Mouse (Mus musculus): ENCODE results near the gene Slc35b2. TPM values are rescaled to one million over a fixed set of nuclear protein-coding genes. Genes with fewer than 3 reads are reported as not detected.

Gene Slc35b2
- 115 and 131 TPM in 2 replicates for polyA plus RNA-seq (2015; fragmentation: Nextera tagmentation; extraction: Ambion mirVana)

GRCm38 (mm10) chr17:45563655-45564530 is at the start of gene Slc35b2:
TSS of gene Slc35b2 (plus strand) at chr17:45563874.
- H3K4me3 ChIP-seq (replicated peaks): peak within 1 kb of the TSS; percentile 99
- H3K9me3 ChIP-seq: no peaks in the 10 kb centered on the region
- H3K36me3 ChIP-seq: peaks cover 25% of the 10 kb centered on the region
- H3K27ac ChIP-seq: peak within 1 kb of the TSS; percentile 88
- ATAC-seq (ENCODE audit: insufficient read depth, low FRiP score, low read depth): peak; percentile 78
- H3K4me1 ChIP-seq: peaks cover 23% of the 10 kb centered on the region
- H3K4me2 ChIP-seq: peak within 1 kb of the TSS; percentile 86
- peak within 1 kb of the TSS; percentile 98 for H3K9ac ChIP-seq
- WGBS: under 1% methylated on average over 60 of the region's 61 CpGs
- H3K27me3 ChIP-seq (replicated peaks): 0 out of 2 replicates have a peak, but pooled peaks cover 2% of the 10 kb centered on the region

GRCm38 (mm10) chr17:45515204-45515726 is 48.4 kb upstream of the Slc35b2 start:
- WGBS: 48% methylated on average over 15 of the region's 15 CpGs
- no peak; the same call in 1 of the 2 replicates for ATAC-seq (ENCODE audit: insufficient read depth, low FRiP score, low read depth)
- H3K4me3 ChIP-seq (replicated peaks): no peak overlapping the region

DNA sequence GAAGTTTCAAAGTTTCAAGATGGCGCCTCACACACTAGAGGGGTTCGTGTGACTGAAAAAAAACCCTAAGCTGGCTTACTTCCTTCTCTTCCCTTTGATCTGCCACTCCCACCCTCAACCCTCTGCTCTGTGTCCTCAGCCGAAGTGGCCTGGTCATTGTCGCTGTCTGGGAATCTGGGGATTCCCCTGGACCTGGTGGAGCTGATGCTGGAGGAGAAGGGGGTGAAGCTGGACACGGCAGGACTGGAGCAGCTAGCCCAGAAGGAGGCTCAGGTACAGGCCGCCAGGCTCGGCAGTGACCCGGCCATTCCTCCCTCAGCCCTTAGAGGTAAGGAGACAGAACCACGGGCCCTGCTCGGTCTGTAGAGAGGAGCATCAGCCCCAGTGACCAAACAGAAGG is 47.9 kb upstream of the Slc35b2 start:
- no peak for ATAC-seq (ENCODE audit: insufficient read depth, low FRiP score, low read depth)
- H3K9ac ChIP-seq: no peak overlapping the region
- no peaks in the 10 kb centered on the region for H3K27me3 ChIP-seq (replicated peaks)
- H3K4me3 ChIP-seq (replicated peaks): no peak overlapping the region
- H3K4me1 ChIP-seq: no peaks in the 10 kb centered on the region
- H3K27ac ChIP-seq: no peak overlapping the region
- no peak overlapping the region for H3K4me2 ChIP-seq
- H3K9me3 ChIP-seq: no peaks in the 10 kb centered on the region
- WGBS: 78% methylated on average over 10 of the region's 10 CpGs
- H3K36me3 ChIP-seq: peaks cover 4% of the 10 kb centered on the region; the same call in 1 of the 2 replicates

More at GRCm38 (mm10) chr17:45515204-45515726, 48.4 kb upstream of the Slc35b2 start:
- no peaks in the 10 kb centered on the region for H3K4me1 ChIP-seq
- no peak overlapping the region for H3K4me2 ChIP-seq
- H3K27me3 ChIP-seq (replicated peaks): no peaks in the 10 kb centered on the region
- H3K36me3 ChIP-seq: no peaks in the 10 kb centered on the region; the same call in 1 of the 2 replicates
- no peaks in the 10 kb centered on the region for H3K9me3 ChIP-seq
- H3K27ac ChIP-seq: no peak overlapping the region
- H3K9ac ChIP-seq: no peak overlapping the region

GRCm38 (mm10) chr17:45516488-45516887 is 47.2 kb upstream of the Slc35b2 start:
- no peak for ATAC-seq (ENCODE audit: insufficient read depth, low FRiP score, low read depth)

DNA sequence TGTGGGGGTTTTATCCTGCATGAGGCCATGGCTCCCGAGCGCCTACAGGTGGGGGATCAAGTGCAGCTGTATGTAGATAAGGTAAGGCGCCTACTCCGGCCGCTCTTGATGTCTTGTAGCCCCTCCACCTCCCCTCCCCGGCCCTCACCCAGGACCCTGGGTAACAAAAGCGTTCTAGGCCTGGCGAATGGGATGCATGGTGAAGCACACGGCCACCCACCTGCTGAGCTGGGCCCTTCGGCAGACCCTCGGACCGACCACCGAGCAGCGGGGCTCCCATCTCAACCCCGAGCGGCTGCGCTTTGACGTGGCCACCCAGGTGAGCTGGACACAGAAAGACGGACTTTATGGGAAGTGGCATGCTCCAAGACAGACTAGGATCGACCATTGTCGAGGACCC is 46.5 kb upstream of the Slc35b2 start:
- Histone ChIP-seq H3K27ac (no peak overlapping the region), H3K9me3 (no peaks in the 10 kb centered on the region), H3K27me3 (replicated peaks) (no peaks in the 10 kb centered on the region), H3K4me1 (0 out of 2 replicates have a peak, but pooled peaks cover 2% of the 10 kb centered on the region), H3K4me2 (no peak overlapping the region), H3K4me3 (replicated peaks) (no peak overlapping the region), H3K9ac (no peak overlapping the region), H3K36me3 (peaks cover 4% of the 10 kb centered on the region; the same call in 1 of the 2 replicates)
- 91% methylated on average over 21 of the region's 21 CpGs for WGBS
- no peak for ATAC-seq (ENCODE audit: insufficient read depth, low FRiP score, low read depth)

More at GRCm38 (mm10) chr17:45516488-45516887, 47.2 kb upstream of the Slc35b2 start:
- no peaks in the 10 kb centered on the region for H3K4me1 ChIP-seq
- H3K36me3 ChIP-seq: peaks cover 4% of the 10 kb centered on the region; the same call in 1 of the 2 replicates
- H3K9ac ChIP-seq: no peak overlapping the region
- H3K27ac ChIP-seq: no peak overlapping the region
- H3K9me3 ChIP-seq: no peaks in the 10 kb centered on the region
- H3K27me3 ChIP-seq (replicated peaks): no peaks in the 10 kb centered on the region
- WGBS: 49% methylated on average over 8 of the region's 8 CpGs
- no peak overlapping the region for H3K4me2 ChIP-seq
- H3K4me3 ChIP-seq (replicated peaks): no peak overlapping the region

DNA sequence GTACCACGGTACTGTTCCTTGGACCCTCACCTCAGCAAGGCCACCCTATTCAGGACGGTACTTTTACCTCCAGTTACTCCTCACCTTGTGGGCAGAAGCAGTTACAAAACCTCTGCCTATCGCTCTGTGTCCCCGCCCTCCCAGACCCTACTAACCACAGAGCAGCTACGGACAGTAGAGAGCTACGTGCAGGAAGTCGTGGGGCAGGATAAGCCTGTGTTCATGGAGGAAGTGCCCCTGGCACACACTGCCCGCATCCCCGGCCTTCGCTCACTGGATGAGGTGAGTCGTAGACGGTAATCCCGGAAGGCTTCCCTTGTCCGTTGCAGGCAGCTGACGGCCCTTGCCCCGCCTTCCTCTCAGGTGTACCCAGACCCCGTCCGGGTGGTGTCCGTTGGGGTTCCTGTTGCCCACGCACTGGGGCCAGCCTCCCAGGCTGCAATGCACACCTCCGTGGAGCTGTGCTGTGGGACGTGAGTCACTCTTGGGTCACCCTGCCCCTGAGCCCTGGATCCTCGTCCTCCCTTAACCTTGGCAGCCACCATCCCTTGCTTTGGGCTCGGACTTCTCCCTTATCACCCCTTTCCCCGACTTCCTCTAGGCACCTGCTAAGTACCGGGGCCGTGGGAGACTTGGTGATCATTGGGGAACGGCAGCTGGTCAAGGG is 46.0 kb upstream of the Slc35b2 start:
- ATAC-seq (ENCODE audit: insufficient read depth, low FRiP score, low read depth): no peak

DNA sequence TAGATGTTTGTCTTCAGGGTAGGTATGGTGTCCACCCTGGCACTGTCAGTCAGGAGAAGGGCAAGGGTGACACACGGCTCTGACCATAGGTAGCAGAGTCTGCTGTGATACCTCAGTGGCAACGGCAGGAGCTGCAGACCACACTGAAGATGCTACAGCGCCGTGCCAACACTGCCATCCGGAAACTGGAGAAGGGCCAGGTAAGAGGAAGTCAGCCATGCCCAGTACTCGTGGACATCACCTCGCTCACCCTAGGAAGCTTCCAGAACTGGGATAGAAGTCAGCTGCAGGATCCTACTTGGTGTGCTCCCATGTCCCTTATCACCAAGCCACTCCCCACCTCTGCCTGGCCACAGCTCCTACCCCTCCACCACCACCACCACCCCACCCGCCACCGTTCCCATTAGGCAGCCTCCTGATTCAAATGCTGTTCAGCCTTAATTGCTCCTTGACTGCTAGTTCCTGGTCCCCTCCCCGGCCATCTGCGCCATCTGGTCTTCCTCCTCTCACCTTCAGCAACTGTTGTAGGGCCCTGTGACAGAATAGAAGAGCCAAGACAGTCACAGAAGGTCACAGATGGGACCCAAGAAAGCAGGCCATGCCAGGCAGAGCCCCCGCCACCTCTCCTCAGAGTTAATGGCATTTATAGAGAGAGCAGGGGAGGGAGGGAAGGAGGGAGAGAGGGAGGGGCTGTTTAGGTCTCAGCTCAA is 44.8 kb upstream of the Slc35b2 start:
- Histone ChIP-seq H3K4me2 (no peak overlapping the region), H3K9me3 (no peaks in the 10 kb centered on the region), H3K4me1 (peaks cover 12% of the 10 kb centered on the region; the same call in 1 of the 2 replicates), H3K36me3 (peaks cover 4% of the 10 kb centered on the region; the same call in 1 of the 2 replicates), H3K9ac (no peak overlapping the region), H3K4me3 (replicated peaks) (no peak overlapping the region), H3K27ac (no peak overlapping the region), H3K27me3 (replicated peaks) (no peaks in the 10 kb centered on the region)
- 75% methylated on average over 12 of the region's 12 CpGs for WGBS
- ATAC-seq (ENCODE audit: insufficient read depth, low FRiP score, low read depth): no peak

More for the DNA sequence above, 46.0 kb upstream of the Slc35b2 start:
- Histone ChIP-seq H3K9ac (no peak overlapping the region), H3K4me2 (no peak overlapping the region), H3K9me3 (no peaks in the 10 kb centered on the region), H3K27me3 (replicated peaks) (no peaks in the 10 kb centered on the region), H3K4me3 (replicated peaks) (no peak overlapping the region), H3K36me3 (peaks cover 4% of the 10 kb centered on the region; the same call in 1 of the 2 replicates), H3K27ac (no peak overlapping the region), H3K4me1 (0 out of 2 replicates have a peak, but pooled peaks cover 4% of the 10 kb centered on the region)
- 86% methylated on average over 28 of the region's 28 CpGs for WGBS

DNA sequence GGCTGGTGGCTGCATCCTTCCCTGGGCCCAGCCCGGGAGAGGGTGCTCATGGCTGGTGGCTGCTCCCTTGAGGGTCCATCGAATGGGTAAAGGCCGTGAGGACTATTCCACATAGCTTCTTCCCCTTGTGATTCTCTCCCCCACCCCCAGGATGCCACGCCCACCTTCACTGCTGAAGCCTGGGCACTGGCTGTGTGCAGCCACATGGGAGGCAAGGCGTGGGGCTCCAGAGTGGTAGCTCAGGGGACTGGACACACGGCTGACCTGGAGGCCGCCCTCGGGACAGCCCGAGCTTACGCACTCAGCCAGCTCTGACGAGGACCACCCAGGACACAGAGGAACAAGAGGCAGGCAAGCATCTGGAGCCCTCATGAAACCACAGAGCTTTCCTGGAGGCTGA is 43.5 kb upstream of the Slc35b2 start:
- Histone ChIP-seq H3K36me3 (peaks cover 4% of the 10 kb centered on the region; the same call in 1 of the 2 replicates), H3K9ac (no peak overlapping the region), H3K4me3 (replicated peaks) (no peak overlapping the region), H3K9me3 (no peaks in the 10 kb centered on the region), H3K27ac (no peak overlapping the region), H3K27me3 (replicated peaks) (no peaks in the 10 kb centered on the region), H3K4me1 (peaks cover 12% of the 10 kb centered on the region; the same call in 1 of the 2 replicates), H3K4me2 (no peak overlapping the region)
- no peak for ATAC-seq (ENCODE audit: insufficient read depth, low FRiP score, low read depth)
- 79% methylated on average over 11 of the region's 11 CpGs for WGBS

DNA sequence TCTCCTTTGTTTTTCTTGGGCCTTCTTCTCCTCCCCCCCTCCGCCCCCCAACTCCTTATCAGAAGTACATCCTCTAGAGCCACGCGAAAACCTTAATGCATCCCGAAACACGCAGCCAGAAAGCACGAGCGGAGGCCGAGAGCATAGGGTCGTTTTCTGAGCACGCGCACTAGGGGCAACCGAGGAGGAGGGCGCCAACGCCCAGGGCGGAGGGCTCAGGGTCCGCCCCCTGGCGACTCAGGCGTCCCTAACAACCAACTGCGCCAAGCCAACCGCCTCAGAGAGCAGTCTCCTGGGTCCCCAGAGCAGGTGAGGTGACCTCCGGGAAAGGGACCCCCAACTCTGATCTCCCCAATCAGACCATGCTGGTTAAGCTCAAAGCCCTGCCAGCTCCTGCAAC is 40.4 kb upstream of the Slc35b2 start, which contains the start of gene Tcte1:
Gene Tcte1, plus strand, starts transcription at position 172 of the 400 bp plus-strand sequence.
- Histone ChIP-seq H3K36me3 (peaks cover 4% of the 10 kb centered on the region; the same call in 1 of the 2 replicates), H3K4me1 (peaks cover 12% of the 10 kb centered on the region; the same call in 1 of the 2 replicates), H3K4me2 (peak within 1 kb of the TSS; percentile 68), H3K9ac (no peak within 1 kb of the TSS), H3K4me3 (replicated peaks) (peak within 1 kb of the TSS; percentile 35), H3K9me3 (no peaks in the 10 kb centered on the region), H3K27me3 (replicated peaks) (peaks cover 3% of the 10 kb centered on the region; the same call in 1 of the 2 replicates), H3K27ac (no peak within 1 kb of the TSS)
- under 1% methylated on average over 21 of the region's 21 CpGs for WGBS
- peak; percentile 66 for ATAC-seq (ENCODE audit: insufficient read depth, low FRiP score, low read depth)

- H3K4me3 ChIP-seq (replicated peaks): no peak overlapping the region
- no peaks in the 10 kb centered on the region for H3K9me3 ChIP-seq
- ATAC-seq (ENCODE audit: insufficient read depth, low FRiP score, low read depth): no peak
- H3K27me3 ChIP-seq (replicated peaks): peaks cover 10% of the 10 kb centered on the region
- no peak overlapping the region for H3K4me2 ChIP-seq
- H3K27ac ChIP-seq: no peak overlapping the region
- H3K4me1 ChIP-seq: peaks cover 12% of the 10 kb centered on the region; the same call in 1 of the 2 replicates
- H3K9ac ChIP-seq: no peak overlapping the region
- 58% methylated on average over 4 of the region's 4 CpGs for WGBS
- H3K36me3 ChIP-seq: peaks cover 4% of the 10 kb centered on the region; the same call in 1 of the 2 replicates
These were observed 38.7 kb upstream of the Slc35b2 start for GRCm38 (mm10) chr17:45524961-45525360.

- Histone ChIP-seq H3K9me3 (no peaks in the 10 kb centered on the region), H3K27me3 (replicated peaks) (peaks cover 18% of the 10 kb centered on the region), H3K4me2 (no peak overlapping the region), H3K9ac (no peak overlapping the region), H3K36me3 (no peaks in the 10 kb centered on the region), H3K4me1 (peaks cover 12% of the 10 kb centered on the region; the same call in 1 of the 2 replicates), H3K4me3 (replicated peaks) (no peak overlapping the region), H3K27ac (no peak overlapping the region)
- no peak for ATAC-seq (ENCODE audit: insufficient read depth, low FRiP score, low read depth)
- WGBS: 19% methylated on average over 5 of the region's 5 CpGs
These were observed 37.1 kb upstream of the Slc35b2 start for GRCm38 (mm10) chr17:45526571-45526970.
